Mouse (Mus musculus) thymus, postnatal 10 days (tissue): ENCODE data around the gene Igsf21.
A peak's percentile ranks its signal among the peaks of the same experiment; 100 is the strongest.

ENCODE experiments used
- DNase-seq, 2 experiments: peaks; one replicate each; pipeline ENCODE4 v3.0.0; 2021; ENCODE audit warnings: low spot score in 2 of 2

Gene Igsf21

GRCm38 (mm10) chr4:140196717-140197116, 49.9 kb downstream of the Igsf21 start:
- DNase-seq, result no peak

DNA sequence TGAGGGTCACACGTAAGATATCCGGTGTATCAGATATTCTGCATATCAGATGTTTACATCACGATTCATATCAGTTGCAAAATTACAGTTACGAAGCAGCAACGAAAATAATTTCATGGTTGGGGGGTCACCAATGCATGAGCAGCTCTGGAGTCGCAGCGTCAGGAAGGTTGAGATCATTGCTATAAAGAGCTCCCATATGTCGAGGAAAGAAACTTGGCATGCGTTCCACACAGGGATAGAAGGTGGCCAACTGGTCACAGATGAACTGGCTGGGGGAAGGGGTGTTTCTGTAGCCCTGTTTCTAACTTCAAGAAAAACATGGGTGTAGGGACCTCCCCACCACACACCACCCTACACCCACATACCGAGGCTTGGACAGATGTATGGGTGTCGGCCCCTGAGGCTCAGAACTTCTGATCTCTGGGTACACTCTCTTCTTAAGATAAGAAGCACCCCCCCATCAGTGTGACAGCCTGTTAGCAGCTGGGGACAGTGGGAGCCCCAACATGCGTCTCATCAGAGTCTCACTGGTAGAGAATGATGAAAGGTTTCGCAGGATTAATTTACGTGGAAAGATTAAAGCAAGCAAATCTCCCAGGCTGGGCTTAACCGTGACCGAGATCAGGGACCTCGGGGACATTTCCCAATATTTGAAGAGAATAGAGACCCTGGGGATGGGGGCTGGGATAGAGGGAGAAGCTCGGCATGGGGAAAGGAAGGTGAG, 54.1 kb downstream of the Igsf21 start:
- DNase-seq, result no peak

GRCm38 (mm10) chr4:140189601-140190000, 57.0 kb downstream of the Igsf21 start:
- DNase-seq, result no peak

GRCm38 (mm10) chr4:140188626-140189025, 58.0 kb downstream of the Igsf21 start:
- DNase-seq, result no peak

DNA sequence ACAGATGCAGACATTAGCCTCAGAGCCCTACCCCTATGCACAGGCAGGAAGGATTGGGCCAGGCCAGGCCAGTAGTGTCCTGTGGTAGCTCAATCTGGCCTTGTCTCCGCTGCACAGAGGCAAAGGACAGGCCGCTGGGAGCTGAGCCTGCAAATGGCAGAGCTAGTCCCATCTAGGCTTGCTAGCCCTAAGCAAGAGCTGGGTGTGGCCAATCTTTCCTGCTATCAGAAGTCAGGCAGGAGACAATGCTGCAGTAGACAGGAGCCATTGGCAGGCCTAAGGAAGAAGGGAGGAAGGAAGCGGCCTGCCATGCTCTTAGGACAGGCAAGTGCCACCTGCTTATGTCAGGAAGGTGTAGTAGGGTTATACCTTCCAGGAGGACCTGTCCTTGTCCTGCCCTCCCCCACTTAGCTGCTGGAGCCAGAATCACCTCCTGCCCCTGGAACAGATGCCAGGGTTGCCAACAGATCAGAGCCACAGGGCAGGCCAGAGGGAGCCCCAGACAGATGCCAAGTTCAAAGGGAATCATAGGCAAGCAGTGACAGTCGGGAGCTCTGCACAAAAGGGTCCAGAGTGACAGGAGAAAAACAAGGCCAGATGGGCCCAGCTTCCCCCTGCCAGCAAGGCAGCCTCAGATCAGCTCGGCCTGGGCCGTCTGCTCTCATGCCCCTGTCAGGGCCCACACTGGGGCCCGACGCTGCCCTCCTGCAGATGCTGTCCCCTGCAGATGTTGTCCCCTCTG, 59.0 kb downstream of the Igsf21 start:
- no peak for DNase-seq

DNA sequence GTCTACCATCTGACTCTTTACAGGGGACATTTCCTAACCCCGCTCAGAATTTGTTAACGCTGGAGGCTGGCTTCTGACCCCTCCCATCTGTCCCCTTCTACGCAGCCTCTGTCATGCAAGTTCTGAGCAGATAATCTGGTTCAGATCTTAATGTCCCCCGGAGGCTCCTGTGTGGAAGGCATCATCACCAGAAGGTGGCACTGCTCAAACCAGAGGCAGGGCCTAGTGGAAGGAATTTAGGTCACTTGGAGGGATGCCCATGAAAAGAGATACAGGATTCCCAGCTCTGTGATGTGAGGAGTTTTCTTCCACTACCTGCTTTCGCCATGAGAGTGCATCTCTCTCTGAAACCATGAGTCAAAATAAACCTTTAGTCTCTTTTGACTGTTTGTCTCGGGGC, 67.0 kb downstream of the Igsf21 start:
- no peak for DNase-seq

- DNase-seq, result no peak
Observed at GRCm38 (mm10) chr4:140177055-140177454, 69.5 kb downstream of the Igsf21 start.

DNA sequence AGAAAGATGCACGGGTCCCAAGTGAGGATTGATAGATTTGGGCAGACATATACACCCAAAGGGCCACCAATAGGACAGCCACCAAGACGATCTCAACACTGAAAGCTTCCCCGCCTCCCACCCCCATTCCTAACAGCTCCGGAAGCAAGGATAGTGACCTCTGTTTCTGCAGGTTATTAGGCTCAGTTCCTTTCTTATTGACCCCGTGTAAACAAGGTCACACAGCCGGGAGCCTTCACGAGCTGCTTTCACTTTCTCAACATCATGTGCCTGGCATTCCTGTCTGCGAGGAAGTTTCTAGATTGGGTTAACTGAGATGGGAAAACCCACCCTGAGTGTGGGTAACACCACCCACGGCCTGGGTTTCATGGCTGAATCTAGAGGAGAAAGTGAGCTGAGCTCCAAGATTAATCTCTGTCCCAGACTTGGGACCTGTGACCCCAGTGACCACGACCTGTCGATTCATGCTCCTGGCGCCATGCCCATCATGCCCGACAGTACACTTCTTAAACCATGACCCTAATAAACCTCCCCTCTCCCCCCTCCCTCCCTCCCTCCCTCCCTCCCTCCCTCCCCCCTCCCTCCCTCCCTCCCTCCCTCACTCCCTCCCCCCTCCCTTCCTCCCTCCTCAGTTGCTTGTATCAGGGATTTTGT, 72.7 kb downstream of the Igsf21 start:
- no peak for DNase-seq

DNA sequence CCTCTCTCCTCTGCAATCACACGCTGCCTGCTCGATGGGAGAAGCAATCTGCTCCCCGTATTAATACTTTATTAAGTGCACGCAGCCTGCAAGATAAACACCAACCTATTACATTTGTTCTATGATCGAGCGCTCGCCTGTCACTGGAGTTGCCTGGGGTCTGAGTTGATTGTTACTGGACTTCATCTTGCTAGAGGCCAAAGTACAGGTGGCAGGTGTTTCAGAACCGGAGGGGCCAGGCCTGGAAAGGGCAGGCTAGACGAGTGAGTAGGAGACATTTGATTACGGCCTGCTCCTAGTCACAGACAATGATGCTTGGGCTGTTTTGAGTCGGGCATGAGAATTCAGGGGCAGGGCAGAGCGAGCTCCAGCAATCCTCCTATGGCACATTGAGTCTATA, 73.5 kb downstream of the Igsf21 start:
- DNase-seq, result no peak

GRCm38 (mm10) chr4:140171917-140172316, 74.7 kb downstream of the Igsf21 start:
- no peak for DNase-seq

- no peak for DNase-seq
Observed at GRCm38 (mm10) chr4:140171189-140171588, 75.4 kb downstream of the Igsf21 start.

- DNase-seq, result no peak
Observed at GRCm38 (mm10) chr4:140165851-140166250, 80.7 kb downstream of the Igsf21 start.

GRCm38 (mm10) chr4:140164662-140165061, 81.9 kb downstream of the Igsf21 start:
- DNase-seq, result no peak

- DNase-seq, result peak in 1 of 2 experiments; percentile 28
Observed at GRCm38 (mm10) chr4:140159617-140160016, 87.0 kb downstream of the Igsf21 start.

- no peak for DNase-seq
Observed at GRCm38 (mm10) chr4:140154899-140155463, 91.6 kb downstream of the Igsf21 start.

DNA sequence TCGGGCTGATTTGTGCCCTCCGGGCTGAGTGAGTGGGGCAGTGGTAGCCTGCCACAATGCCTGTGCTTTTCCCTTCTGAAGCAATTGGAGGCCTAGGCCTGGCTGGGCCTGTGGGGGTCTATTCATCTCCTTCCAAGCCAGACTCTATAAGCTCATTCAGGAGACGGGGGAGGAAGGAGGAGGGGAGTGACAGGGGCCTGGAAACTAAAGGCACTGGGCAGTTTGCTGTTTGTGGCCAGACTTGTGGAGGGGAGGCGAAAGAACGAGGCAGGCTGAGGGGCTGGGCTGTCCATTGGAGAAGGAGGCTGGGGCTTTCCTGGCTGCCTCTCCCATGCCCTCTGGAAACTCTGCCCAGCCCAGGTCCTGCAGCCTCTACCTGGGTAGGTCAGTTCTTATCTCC, 92.1 kb downstream of the Igsf21 start:
- no peak for DNase-seq

GRCm38 (mm10) chr4:140153711-140154114, 92.9 kb downstream of the Igsf21 start:
- DNase-seq, result no peak

- DNase-seq, result peak in 1 of 2 experiments; percentile 20
Observed at GRCm38 (mm10) chr4:140153101-140153500, 93.5 kb downstream of the Igsf21 start.

- DNase-seq, result no peak
Observed at GRCm38 (mm10) chr4:140149706-140150105, 96.9 kb downstream of the Igsf21 start.

DNA sequence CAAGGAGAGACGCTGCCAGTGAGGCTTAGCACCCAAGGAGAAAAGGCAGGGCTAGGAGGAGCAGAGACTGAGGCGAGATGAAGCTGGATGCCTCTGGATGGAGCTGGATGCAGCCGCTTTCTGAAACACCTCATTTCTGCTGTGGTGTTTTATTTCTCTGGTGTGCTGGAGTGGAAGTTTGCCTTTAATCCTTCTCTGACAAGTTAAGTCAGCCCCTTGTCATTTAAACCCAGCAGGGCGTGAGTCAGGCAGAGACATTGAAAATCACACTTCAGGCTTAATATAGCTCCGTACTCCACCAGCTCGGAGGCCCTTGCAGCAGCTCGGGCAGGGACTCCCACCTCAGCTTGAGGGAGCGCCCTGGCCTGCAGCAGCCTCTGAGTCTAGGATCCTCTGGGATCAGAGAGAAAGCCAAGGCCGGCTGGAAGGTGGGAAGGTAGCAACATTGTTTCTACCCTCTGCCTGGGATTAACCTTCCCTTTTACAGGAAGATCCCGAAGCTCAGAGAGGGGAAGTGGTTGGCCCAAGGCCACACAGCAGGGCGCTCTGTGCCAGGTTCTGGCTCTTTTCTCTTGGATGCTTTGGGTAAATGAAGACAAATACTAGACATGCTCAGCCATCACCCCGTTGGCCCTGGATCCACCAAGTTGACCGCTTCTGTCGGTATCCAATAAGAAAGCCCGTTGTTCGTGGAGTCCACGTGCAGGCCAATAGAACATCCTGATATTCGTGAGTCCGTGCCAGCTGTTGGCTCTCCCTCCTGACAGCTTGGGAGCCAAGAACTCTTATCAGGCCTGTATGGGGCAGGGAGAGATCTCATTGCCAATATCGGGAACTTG, 98.5 kb downstream of the Igsf21 start:
- DNase-seq, result no peak

DNA sequence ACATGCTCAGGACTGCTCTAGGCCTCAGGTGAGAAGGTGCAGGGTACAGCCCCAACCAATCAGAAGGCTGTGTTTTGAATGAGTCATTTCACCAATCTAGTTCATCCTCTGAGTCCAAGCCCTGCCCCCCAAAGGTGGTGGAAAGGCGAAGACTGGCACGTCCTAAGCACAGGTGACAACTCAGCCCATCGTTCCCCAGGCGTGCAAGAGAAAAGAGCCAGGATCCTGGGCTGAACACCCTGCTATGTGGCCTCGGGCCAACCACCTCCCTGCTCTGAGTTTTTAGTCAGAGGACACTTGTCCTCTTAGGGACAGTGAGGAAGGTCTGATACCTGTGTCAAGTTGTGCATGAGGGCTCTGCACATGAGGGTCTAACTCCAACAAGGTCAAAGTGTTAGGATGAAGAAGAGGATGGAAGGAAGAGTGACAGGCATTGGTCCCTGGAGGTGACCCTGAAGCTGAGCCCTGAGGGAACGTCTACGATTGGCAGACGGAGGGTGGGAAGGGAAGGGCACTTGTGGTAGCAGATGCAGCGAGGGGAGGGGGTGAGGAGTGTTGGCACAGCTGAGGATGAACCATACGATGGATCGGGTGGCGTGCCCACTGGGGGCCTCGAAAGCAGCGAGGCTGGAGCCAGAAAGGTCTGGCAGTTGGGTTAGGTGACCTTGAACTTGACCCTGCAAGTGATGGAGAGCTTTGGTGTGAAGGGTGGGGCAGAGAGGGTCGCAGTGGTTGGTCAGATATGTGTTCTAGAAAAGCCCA, 99.3 kb downstream of the Igsf21 start:
- no peak for DNase-seq
